Mouse (Mus musculus): ENCODE measurements around the gene Ctdnep1. TPM values are rescaled to one million over a fixed set of nuclear protein-coding genes. Genes with fewer than 3 reads are reported as not detected.
A peak's percentile ranks its signal among the peaks of the same experiment; 100 is the strongest.

Gene Ctdnep1
- total and polyA plus RNA-seq, 3 experiments = 42.9 to 143 (median 66.7) TPM

- H3K27ac ChIP-seq (ENCODE audit: insufficient read depth, low read depth) = no peak overlapping the region
- no peak overlapping the region for H3K4me3 ChIP-seq (replicated peaks in 1 of 3; ENCODE audit: low read depth in 2 of 3, low read length in 2 of 3, poor library complexity in 1 of 3)
- no peaks in the 10 kb centered on the region for H3K79me2 ChIP-seq (replicated peaks; ENCODE audit: control insufficient read depth, extremely low read depth, insufficient read depth, poor library complexity, severe bottlenecking)
- peaks cover 12% of the 10 kb centered on the region for H3K27me3 ChIP-seq (replicated peaks)
- peaks cover 8% of the 10 kb centered on the region in 2 experiments for H3K4me1 ChIP-seq (ENCODE audit: control insufficient read depth in 1 of 2, insufficient read depth in 2 of 2)
- TF ChIP-seq JUND (conservative IDR thresholded peaks at IDR 0.05; ENCODE audit: low read depth, low read length) (no peak), SMC3 (IDR thresholded peaks at IDR 0.05; ENCODE audit: low read depth, low read length) (peak; percentile 34; the same call in 1 of the 2 replicates), RAD21 (IDR thresholded peaks at IDR 0.05; ENCODE audit: low read depth, low read length) (peak; percentile 25), CTCF (conservative IDR thresholded peaks at IDR 0.05 in 1 of 2, IDR thresholded peaks at IDR 0.05 in 1 of 2; ENCODE audit: low read depth in 2 of 2, low read length in 2 of 2) (peak; percentile 62 to 70)
- H3K9me3 ChIP-seq (replicated peaks; ENCODE audit: low read length) = peaks cover 10% of the 10 kb centered on the region
- DNase-seq (ENCODE audit: extremely low read depth) = peak; percentile 37
- in situ Hi-C loops (cut with MboI; ENCODE audit: low pct_ligation_motif_present, low pct_unique_long_range_greater_than_20kb, low sequenced_read_pairs) = no loop called here
- H3K36me3 ChIP-seq (replicated peaks in 1 of 2; ENCODE audit: control insufficient read depth in 1 of 2, insufficient read depth in 1 of 2, low read length in 1 of 2) = no peaks in the 10 kb centered on the region
- dilution Hi-C loops (cut with MboI; ENCODE audit: extremely low pct_ligation_motif_present, extremely low pct_unique_long_range_greater_than_20kb, low sequenced_read_pairs) = no loop called here
- no peak overlapping the region for H3K9ac ChIP-seq (ENCODE audit: insufficient read depth, low read depth)
- no peak overlapping the region for H3K4me2 ChIP-seq (ENCODE audit: insufficient read depth, low read depth, poor library complexity, severe bottlenecking)
These were observed 20.3 kb upstream of the Ctdnep1 start for GRCm38 (mm10) chr11:69960616-69961015.

GRCm38 (mm10) chr11:69961841-69962240, 19.1 kb upstream of the Ctdnep1 start:
- Histone ChIP-seq H3K9ac (ENCODE audit: insufficient read depth, low read depth) (no peak overlapping the region), H3K9me3 (replicated peaks; ENCODE audit: low read length) (peaks cover 22% of the 10 kb centered on the region), H3K27me3 (replicated peaks) (peaks cover 12% of the 10 kb centered on the region), H3K27ac (ENCODE audit: insufficient read depth, low read depth) (no peak overlapping the region), H3K4me1 (ENCODE audit: control insufficient read depth in 1 of 2, insufficient read depth in 2 of 2) (peaks cover 8% of the 10 kb centered on the region in 2 experiments), H3K36me3 (replicated peaks in 1 of 2; ENCODE audit: control insufficient read depth in 1 of 2, insufficient read depth in 1 of 2, low read length in 1 of 2) (peaks cover 0 to 4% of the 10 kb centered on the region in 2 experiments), H3K4me3 (replicated peaks in 1 of 3; ENCODE audit: low read depth in 2 of 3, low read length in 2 of 3, poor library complexity in 1 of 3) (no peak overlapping the region), H3K79me2 (replicated peaks; ENCODE audit: control insufficient read depth, extremely low read depth, insufficient read depth, poor library complexity, severe bottlenecking) (no peaks in the 10 kb centered on the region), H3K4me2 (ENCODE audit: insufficient read depth, low read depth, poor library complexity, severe bottlenecking) (no peak overlapping the region)
- TF ChIP-seq USF1 (IDR thresholded peaks at IDR 0.05; ENCODE audit: low read depth, low read length) (no peak), GABPA (IDR thresholded peaks at IDR 0.05; ENCODE audit: insufficient replicate concordance, low read depth, low read length) (no peak), ZC3H11A (IDR thresholded peaks at IDR 0.05; ENCODE audit: low read depth, low read length) (no peak), ZMIZ1 (IDR thresholded peaks at IDR 0.05; ENCODE audit: low read depth, low read length) (no peak), UBTF (IDR thresholded peaks at IDR 0.05; ENCODE audit: low read depth, low read length) (no peak), MAZ (IDR thresholded peaks at IDR 0.05; ENCODE audit: low read depth, low read length) (no peak), SIN3A (IDR thresholded peaks at IDR 0.05; ENCODE audit: low read length) (no peak), EP300 (IDR thresholded peaks at IDR 0.05; ENCODE audit: low read length) (no peak), SMC3 (IDR thresholded peaks at IDR 0.05; ENCODE audit: low read depth, low read length) (no peak), MAFK (IDR thresholded peaks at IDR 0.05; ENCODE audit: insufficient replicate concordance, low read length) (no peak)
- no peak for DNase-seq (ENCODE audit: extremely low read depth)
- dilution Hi-C loops (cut with MboI; ENCODE audit: extremely low pct_ligation_motif_present, extremely low pct_unique_long_range_greater_than_20kb, low sequenced_read_pairs) = no loop called here
- in situ Hi-C loops (cut with MboI; ENCODE audit: low pct_ligation_motif_present, low pct_unique_long_range_greater_than_20kb, low sequenced_read_pairs) = no loop called here

DNA sequence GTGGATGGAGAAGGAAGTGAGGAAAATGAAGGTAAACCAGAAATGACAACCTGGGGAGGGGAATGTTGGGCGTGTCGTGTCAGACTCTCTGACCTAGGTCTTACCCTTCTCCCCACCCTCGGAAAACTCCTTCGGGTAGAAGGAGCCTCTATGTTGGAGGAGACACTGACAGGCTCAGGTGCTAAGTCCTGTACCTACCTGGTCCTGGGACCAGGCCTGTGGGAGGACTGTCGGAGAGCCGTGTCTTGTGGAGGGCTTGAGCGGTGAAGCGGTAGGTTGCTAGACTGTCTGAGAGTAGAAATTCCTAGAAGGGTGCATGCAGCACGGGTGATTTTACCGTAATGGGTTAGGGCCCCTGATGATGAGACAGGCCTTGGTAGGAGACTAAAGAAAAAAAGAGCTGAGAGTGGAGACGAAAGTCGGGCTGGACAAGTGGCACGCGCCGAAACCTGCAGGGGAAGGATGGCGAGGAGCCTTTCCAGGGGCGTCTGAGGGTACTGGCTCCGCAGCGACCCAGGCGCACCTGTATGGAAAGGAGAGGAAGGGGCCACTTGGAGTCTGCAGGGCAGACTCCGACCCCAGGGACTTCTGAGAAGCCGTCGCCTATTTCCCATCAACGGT, 16.2 kb upstream of the Ctdnep1 start, which contains the start of gene Cldn7:
Gene Cldn7, plus strand, starts transcription at position 130 of the 621 bp plus-strand sequence.
- H3K4me3 ChIP-seq (replicated peaks in 1 of 3; ENCODE audit: low read depth in 2 of 3, low read length in 2 of 3, poor library complexity in 1 of 3) = no peak within 1 kb of the TSS
- no peaks in the 10 kb centered on the region for H3K79me2 ChIP-seq (replicated peaks; ENCODE audit: control insufficient read depth, extremely low read depth, insufficient read depth, poor library complexity, severe bottlenecking)
- no peak within 1 kb of the TSS for H3K27ac ChIP-seq (ENCODE audit: insufficient read depth, low read depth)
- peaks cover 8 to 22% of the 10 kb centered on the region in 2 experiments for H3K4me1 ChIP-seq (ENCODE audit: control insufficient read depth in 1 of 2, insufficient read depth in 2 of 2)
- H3K9me3 ChIP-seq (replicated peaks; ENCODE audit: low read length) = peaks cover 24% of the 10 kb centered on the region
- DNase-seq (ENCODE audit: extremely low read depth) = no peak
- H3K4me2 ChIP-seq (ENCODE audit: insufficient read depth, low read depth, poor library complexity, severe bottlenecking) = no peak within 1 kb of the TSS
- dilution Hi-C loops (cut with MboI; ENCODE audit: extremely low pct_ligation_motif_present, extremely low pct_unique_long_range_greater_than_20kb, low sequenced_read_pairs) = no loop called here
- H3K36me3 ChIP-seq (replicated peaks in 1 of 2; ENCODE audit: control insufficient read depth in 1 of 2, insufficient read depth in 1 of 2, low read length in 1 of 2) = peaks cover 11 to 26% of the 10 kb centered on the region in 2 experiments
- H3K27me3 ChIP-seq (replicated peaks) = no peaks in the 10 kb centered on the region
- H3K9ac ChIP-seq (ENCODE audit: insufficient read depth, low read depth) = no peak within 1 kb of the TSS
- in situ Hi-C loops (cut with MboI; ENCODE audit: low pct_ligation_motif_present, low pct_unique_long_range_greater_than_20kb, low sequenced_read_pairs) = no loop called here
- TF ChIP-seq JUND (conservative IDR thresholded peaks at IDR 0.05; ENCODE audit: low read depth, low read length) (no peak), ETS1 (conservative IDR thresholded peaks at IDR 0.05; ENCODE audit: low read depth, low read length) (no peak), IRF4 (IDR thresholded peaks at IDR 0.05; ENCODE audit: low read depth, low read length) (no peak), ELF1 (IDR thresholded peaks at IDR 0.05; ENCODE audit: low read depth, low read length) (no peak), SIN3A (IDR thresholded peaks at IDR 0.05; ENCODE audit: low read length) (no peak), NRF1 (IDR thresholded peaks at IDR 0.05; ENCODE audit: low read depth, low read length) (no peak), HCFC1 (IDR thresholded peaks at IDR 0.05; ENCODE audit: low read depth, low read length) (no peak), TBP (conservative IDR thresholded peaks at IDR 0.05; ENCODE audit: low read depth, low read length) (no peak), CHD1 (IDR thresholded peaks at IDR 0.05; ENCODE audit: low read depth, low read length) (no peak), JUN (IDR thresholded peaks at IDR 0.05; ENCODE audit: insufficient read depth, low read depth, low read length) (no peak), UBTF (IDR thresholded peaks at IDR 0.05; ENCODE audit: low read depth, low read length) (no peak), CTCF (conservative IDR thresholded peaks at IDR 0.05 in 1 of 2, IDR thresholded peaks at IDR 0.05 in 1 of 2; ENCODE audit: low read depth in 2 of 2, low read length in 2 of 2) (no peak), ZNF384 (IDR thresholded peaks at IDR 0.05; ENCODE audit: low read depth, low read length) (no peak), MEF2A (IDR thresholded peaks at IDR 0.05; ENCODE audit: borderline replicate concordance, low read depth, low read length) (no peak), GABPA (IDR thresholded peaks at IDR 0.05; ENCODE audit: insufficient replicate concordance, low read depth, low read length) (no peak), BHLHE40 (IDR thresholded peaks at IDR 0.05; ENCODE audit: low read depth, low read length) (no peak)

All from CH12.LX (cell line).